Mouse (Mus musculus) hindbrain, embryonic 11.5 days (tissue): ENCODE data around the gene Troap. TPM values are rescaled to one million over a fixed set of nuclear protein-coding genes. Genes with fewer than 3 reads are reported as not detected.

Experiments used
- ATAC-seq: fragments of 200-750 bp; cut with Nextera tagmentation; 2 replicates; pipeline ENCODE4 v1.8.0; 2017; ENCODE audit warnings: mild to moderate bottlenecking, moderate TSS enrichment, moderate library complexity; ENCODE audit not compliant: low FRiP score
- DNase-seq: peaks from one replicate; pipeline ENCODE4 v3.0.0-alpha.2; 2015; ENCODE audit warnings: low spot score
- H3K27ac ChIP-seq: fragments of 300-500 bp; sonication (generic); 2 replicates; pipeline ENCODE4 v1.5.1; 2014; ENCODE audit warnings: mild to moderate bottlenecking, low read depth, low read length
- H3K27me3 ChIP-seq: fragments of 300-500 bp; sonication (generic); 2 replicates; pipeline ENCODE4 v1.6.1; 2014; ENCODE audit warnings: mild to moderate bottlenecking, low read length, moderate library complexity, mixed read lengths; ENCODE audit not compliant: control insufficient read depth, insufficient read depth
- H3K36me3 ChIP-seq: fragments of 300-500 bp; sonication (generic); 2 replicates; pipeline ENCODE4 v1.6.1; 2014; ENCODE audit warnings: mild to moderate bottlenecking, low read length, moderate library complexity, mixed read lengths; ENCODE audit not compliant: control insufficient read depth, insufficient read depth
- H3K4me1 ChIP-seq: fragments of 300-500 bp; sonication (generic); replicated peaks from 2 replicates; pipeline ENCODE4 v1.6.1; 2014; ENCODE audit warnings: low read length, mixed read lengths; ENCODE audit not compliant: control insufficient read depth, insufficient read depth
- H3K4me2 ChIP-seq: fragments of 300-500 bp; sonication (generic); replicated peaks from 2 replicates; pipeline ENCODE4 v1.6.1; 2014; ENCODE audit warnings: mild to moderate bottlenecking, low read depth, low read length
- H3K4me3 ChIP-seq: fragments of 300-500 bp; sonication (generic); 2 replicates; pipeline ENCODE4 v1.5.1; 2014; ENCODE audit warnings: low read depth, low read length
- H3K9ac ChIP-seq: fragments of 300-500 bp; sonication (generic); 2 replicates; pipeline ENCODE4 v1.6.1; 2014; ENCODE audit warnings: low read depth, low read length
- H3K9me3 ChIP-seq: fragments of 300-500 bp; sonication (generic); 2 replicates; pipeline ENCODE4 v1.6.1; 2016; ENCODE audit warnings: low read length; ENCODE audit not compliant: control insufficient read depth
- WGBS: fragments of 180-500 bp; shearing (Covaris S2); extraction: QIAGEN DNeasy Blood & Tissue Kit; methylation state at CpG from one replicate; pipeline ENCODE4 v1.1.7; 2014; 5-methylcytosine and 5-hydroxymethylcytosine counted together
- polyA plus RNA-seq: library from polyadenylated mRNA; unstranded; fragments of >200 nt; fragmentation: Nextera tagmentation; extraction: Ambion mirVana; gene quantifications from 2 replicates; pipeline ENCODE4 v1.2.1, GENCODE M21; 2014

The Troap gene
- polyA plus RNA-seq, 1 experiment from 2014 or later = 22.9 TPM

GRCm38 (mm10) chr15:99030585-99031387 lies 43.6 kb upstream of the Troap start:
- WGBS = 20% methylated on average over 26 of the region's 26 CpGs
- peak overlapping the region; percentile 51 for H3K4me3 ChIP-seq
- peak overlapping the region; percentile 63 for H3K4me2 ChIP-seq
- peaks cover 6% of the 10 kb centered on the region for H3K27me3 ChIP-seq
- no peak for DNase-seq
- H3K9ac ChIP-seq = peak overlapping the region; percentile 45
- H3K36me3 ChIP-seq = no peaks in the 10 kb centered on the region
- H3K9me3 ChIP-seq = no peaks in the 10 kb centered on the region
- H3K27ac ChIP-seq = no peak overlapping the region
- 0 out of 2 replicates have a peak, but pooled peaks cover 5% of the 10 kb centered on the region for H3K4me1 ChIP-seq
- no peak for ATAC-seq

DNA sequence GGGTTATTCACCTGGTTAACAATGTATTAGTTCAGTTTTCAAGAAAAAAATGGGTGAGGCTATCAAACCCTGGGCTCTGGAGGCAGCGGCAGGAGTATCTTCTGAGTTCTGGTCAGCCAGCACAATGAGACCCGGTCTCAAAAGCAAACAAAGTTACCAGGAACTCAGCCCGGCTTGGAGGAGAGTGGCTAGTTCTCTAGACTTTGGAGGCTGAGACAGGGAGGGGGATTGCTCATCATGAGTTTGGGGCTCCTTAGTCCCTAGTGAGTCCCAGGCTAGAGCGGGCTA lies 43.0 kb upstream of the Troap start:
- Histone ChIP-seq H3K9ac (no peak overlapping the region), H3K27me3 (peaks cover 6% of the 10 kb centered on the region), H3K9me3 (no peaks in the 10 kb centered on the region), H3K4me3 (peak overlapping the region; percentile 51), H3K36me3 (no peaks in the 10 kb centered on the region), H3K4me2 (peak overlapping the region; percentile 63), H3K4me1 (0 out of 2 replicates have a peak, but pooled peaks cover 5% of the 10 kb centered on the region), H3K27ac (no peak overlapping the region)
- no peak for ATAC-seq
- WGBS = 77% methylated on average over 4 of the region's 4 CpGs
- DNase-seq = no peak

DNA sequence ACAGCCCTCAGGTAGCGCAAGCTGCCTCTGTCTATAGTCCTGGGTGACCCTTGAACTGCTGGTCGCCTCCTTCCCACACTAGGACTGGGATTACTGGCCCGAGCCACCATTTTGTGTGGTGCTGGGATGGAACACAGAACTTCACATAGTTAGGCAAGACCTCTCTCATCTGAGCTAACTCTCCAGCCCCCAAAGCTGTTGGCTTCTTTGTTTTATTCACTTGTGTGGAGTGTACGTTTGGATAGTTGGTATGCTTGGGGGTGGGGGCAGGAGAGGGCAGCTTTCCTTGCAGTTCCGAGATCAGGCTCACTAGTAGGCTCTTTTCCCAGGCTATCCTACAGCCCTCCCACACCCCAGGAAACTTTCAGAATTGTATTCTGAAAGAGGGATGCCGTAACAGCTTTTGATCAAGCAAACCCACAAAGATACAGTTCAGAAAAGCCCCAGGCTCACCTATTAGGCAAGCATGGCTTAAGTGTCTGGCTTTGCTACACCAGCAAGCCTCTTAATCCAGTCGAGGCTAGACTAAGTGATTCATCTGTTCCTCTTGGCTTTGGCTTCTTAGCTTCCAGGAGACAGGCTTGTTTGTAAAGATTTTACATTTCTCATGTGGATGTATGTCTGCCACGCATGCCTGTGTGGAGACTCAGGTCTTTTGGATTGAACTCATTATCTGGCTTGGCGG lies 42.2 kb upstream of the Troap start:
- H3K4me1 ChIP-seq = 0 out of 2 replicates have a peak, but pooled peaks cover 5% of the 10 kb centered on the region
- 85% methylated on average over 9 of the region's 9 CpGs for WGBS
- ATAC-seq = no peak
- no peaks in the 10 kb centered on the region for H3K36me3 ChIP-seq
- peak overlapping the region; percentile 51; the same call in 1 of the 2 replicates for H3K4me3 ChIP-seq
- peak overlapping the region; percentile 12; the same call in 1 of the 2 replicates for H3K4me2 ChIP-seq
- no peak overlapping the region for H3K27ac ChIP-seq
- no peak for DNase-seq
- H3K27me3 ChIP-seq = peaks cover 6% of the 10 kb centered on the region
- no peaks in the 10 kb centered on the region for H3K9me3 ChIP-seq
- no peak overlapping the region for H3K9ac ChIP-seq

- H3K9me3 ChIP-seq = no peaks in the 10 kb centered on the region
- WGBS = 87% methylated on average over 7 of the region's 7 CpGs
- ATAC-seq (no peak), DNase-seq (no peak)
- H3K36me3 ChIP-seq = no peaks in the 10 kb centered on the region
- no peak overlapping the region for H3K4me3 ChIP-seq
- no peak overlapping the region for H3K4me2 ChIP-seq
- peaks cover 6% of the 10 kb centered on the region for H3K27me3 ChIP-seq
- H3K9ac ChIP-seq = no peak overlapping the region
- no peak overlapping the region for H3K27ac ChIP-seq
- H3K4me1 ChIP-seq = 0 out of 2 replicates have a peak, but pooled peaks cover 5% of the 10 kb centered on the region
These were observed 41.6 kb upstream of the Troap start for GRCm38 (mm10) chr15:99032726-99033250.

- no peak overlapping the region for H3K4me3 ChIP-seq
- H3K27ac ChIP-seq = no peak overlapping the region
- H3K9me3 ChIP-seq = no peaks in the 10 kb centered on the region
- H3K9ac ChIP-seq = no peak overlapping the region
- no peak for ATAC-seq
- H3K4me2 ChIP-seq = no peak overlapping the region
- peaks cover 6% of the 10 kb centered on the region for H3K27me3 ChIP-seq
- WGBS = 91% methylated on average over 7 of the region's 7 CpGs
- no peaks in the 10 kb centered on the region for H3K36me3 ChIP-seq
- DNase-seq = no peak
- 0 out of 2 replicates have a peak, but pooled peaks cover 5% of the 10 kb centered on the region for H3K4me1 ChIP-seq
These were observed 40.7 kb upstream of the Troap start for GRCm38 (mm10) chr15:99033498-99034270.

- 89% methylated on average over 4 of the region's 4 CpGs for WGBS
- Histone ChIP-seq H3K9ac (no peak overlapping the region), H3K27me3 (peaks cover 3% of the 10 kb centered on the region; the same call in 1 of the 2 replicates), H3K4me3 (no peak overlapping the region), H3K27ac (no peak overlapping the region), H3K36me3 (no peaks in the 10 kb centered on the region), H3K4me2 (no peak overlapping the region), H3K4me1 (0 out of 2 replicates have a peak, but pooled peaks cover 3% of the 10 kb centered on the region), H3K9me3 (no peaks in the 10 kb centered on the region)
- DNase-seq (no peak), ATAC-seq (no peak)
These were observed 38.9 kb upstream of the Troap start for GRCm38 (mm10) chr15:99035431-99035830.

- Histone ChIP-seq H3K36me3 (no peaks in the 10 kb centered on the region), H3K27ac (no peak overlapping the region), H3K4me1 (0 out of 2 replicates have a peak, but pooled peaks cover 3% of the 10 kb centered on the region), H3K4me3 (no peak overlapping the region), H3K4me2 (no peak overlapping the region), H3K9ac (no peak overlapping the region), H3K27me3 (no peaks in the 10 kb centered on the region), H3K9me3 (no peaks in the 10 kb centered on the region)
- ATAC-seq (no peak), DNase-seq (no peak)
- 93% methylated on average over 8 of the region's 8 CpGs for WGBS
These were observed 38.0 kb upstream of the Troap start for GRCm38 (mm10) chr15:99036249-99036905.

GRCm38 (mm10) chr15:99038025-99038424 lies 36.4 kb upstream of the Troap start:
- Histone ChIP-seq H3K27me3 (no peaks in the 10 kb centered on the region), H3K36me3 (no peaks in the 10 kb centered on the region), H3K4me1 (no peaks in the 10 kb centered on the region), H3K9me3 (no peaks in the 10 kb centered on the region), H3K4me3 (no peak overlapping the region), H3K9ac (no peak overlapping the region), H3K27ac (no peak overlapping the region), H3K4me2 (no peak overlapping the region)
- DNase-seq (no peak), ATAC-seq (no peak)
- WGBS = 90% methylated on average over 1 of the region's 1 CpGs
